Mouse (Mus musculus): ENCODE results near the gene Ssr2. TPM values are rescaled to one million over a fixed set of nuclear protein-coding genes. Genes with fewer than 3 reads are reported as not detected.
A peak's percentile ranks its signal among the peaks of the same experiment; 100 is the strongest.

The Ssr2 gene
- polyA plus RNA-seq (2014; fragmentation: Nextera tagmentation; extraction: Ambion mirVana) = 184 and 201 TPM in 2 replicates

DNA sequence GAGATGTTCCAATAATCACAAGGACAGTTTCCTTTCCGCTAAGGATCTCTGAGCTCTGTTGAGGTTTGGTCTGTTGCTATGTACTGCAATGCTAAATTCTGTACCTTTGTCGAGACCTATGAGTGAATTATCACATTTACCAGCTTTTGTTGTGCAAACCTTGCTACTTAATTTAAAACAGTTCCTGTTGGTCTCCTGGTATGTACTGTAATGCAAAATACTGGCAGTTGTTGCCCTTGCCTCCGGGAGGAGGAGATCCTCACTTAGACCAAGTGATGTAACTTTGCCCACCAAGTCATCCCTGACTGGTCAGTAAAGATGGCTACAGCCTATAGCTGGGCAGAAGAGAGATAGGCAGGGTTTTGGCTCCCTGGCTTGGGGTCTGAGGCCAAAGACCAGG, at the start of gene Ssr2:
Ssr2 (plus strand) TSS at position 337 of the 400 bp plus-strand sequence.
- Histone ChIP-seq H3K4me3 (ENCODE audit: low read depth, low read length) (no peak within 1 kb of the TSS), H3K9ac (replicated peaks; ENCODE audit: low read length) (no peak within 1 kb of the TSS), H3K36me3 (replicated peaks; ENCODE audit: control insufficient read depth, insufficient read depth, low read depth, low read length) (no peaks in the 10 kb centered on the region), H3K9me3 (replicated peaks; ENCODE audit: control insufficient read depth, low read length) (no peaks in the 10 kb centered on the region), H3K4me1 (ENCODE audit: control insufficient read depth, insufficient read depth, low read length) (no peaks in the 10 kb centered on the region), H3K4me2 (ENCODE audit: low read depth, low read length) (no peak within 1 kb of the TSS), H3K27me3 (ENCODE audit: control insufficient read depth, insufficient read depth, low read length) (no peaks in the 10 kb centered on the region), H3K27ac (replicated peaks; ENCODE audit: low read depth, low read length) (no peak within 1 kb of the TSS)
- ATAC-seq (replicated peaks; ENCODE audit: insufficient number of reproducible peaks, low FRiP score, low TSS enrichment, low read depth) (no peak), DNase-seq (ENCODE audit: low spot score) (no peak)
- 89% methylated on average over 3 of the region's 3 CpGs for WGBS

- H3K4me2 ChIP-seq (ENCODE audit: low read depth, low read length) = no peak overlapping the region
- no peaks in the 10 kb centered on the region for H3K27me3 ChIP-seq (ENCODE audit: control insufficient read depth, insufficient read depth, low read length)
- H3K36me3 ChIP-seq (replicated peaks; ENCODE audit: control insufficient read depth, insufficient read depth, low read depth, low read length) = peaks cover 3% of the 10 kb centered on the region
- ATAC-seq (replicated peaks; ENCODE audit: insufficient number of reproducible peaks, low FRiP score, low TSS enrichment, low read depth) = peak; percentile 54
- WGBS = 31% methylated on average over 17 of the region's 17 CpGs
- no peaks in the 10 kb centered on the region for H3K9me3 ChIP-seq (replicated peaks; ENCODE audit: control insufficient read depth, low read length)
- H3K9ac ChIP-seq (replicated peaks; ENCODE audit: low read length) = no peak overlapping the region
- peak; percentile 95 for DNase-seq (ENCODE audit: low spot score)
- H3K27ac ChIP-seq (replicated peaks; ENCODE audit: low read depth, low read length) = no peak overlapping the region
- no peak overlapping the region for H3K4me3 ChIP-seq (ENCODE audit: low read depth, low read length)
- peaks cover 11% of the 10 kb centered on the region for H3K4me1 ChIP-seq (ENCODE audit: control insufficient read depth, insufficient read depth, low read length)
These were observed 49.2 kb upstream of the Ssr2 start for GRCm38 (mm10) chr3:88526157-88527131.

- WGBS = 25% methylated on average over 8 of the region's 8 CpGs
- peak overlapping the region; percentile 29 for H3K4me2 ChIP-seq (ENCODE audit: low read depth, low read length)
- peaks cover 11% of the 10 kb centered on the region for H3K4me1 ChIP-seq (ENCODE audit: control insufficient read depth, insufficient read depth, low read length)
- DNase-seq (ENCODE audit: low spot score) (no peak), ATAC-seq (replicated peaks; ENCODE audit: insufficient number of reproducible peaks, low FRiP score, low TSS enrichment, low read depth) (no peak)
- H3K9me3 ChIP-seq (replicated peaks; ENCODE audit: control insufficient read depth, low read length) = no peaks in the 10 kb centered on the region
- H3K27ac ChIP-seq (replicated peaks; ENCODE audit: low read depth, low read length) = peak overlapping the region; percentile 25; the same call in 1 of the 2 replicates
- H3K9ac ChIP-seq (replicated peaks; ENCODE audit: low read length) = peak overlapping the region; percentile 46
- peaks cover 3% of the 10 kb centered on the region for H3K36me3 ChIP-seq (replicated peaks; ENCODE audit: control insufficient read depth, insufficient read depth, low read depth, low read length)
- no peak overlapping the region for H3K4me3 ChIP-seq (ENCODE audit: low read depth, low read length)
- H3K27me3 ChIP-seq (ENCODE audit: control insufficient read depth, insufficient read depth, low read length) = no peaks in the 10 kb centered on the region
These were observed 48.1 kb upstream of the Ssr2 start for GRCm38 (mm10) chr3:88527565-88527964.

DNA sequence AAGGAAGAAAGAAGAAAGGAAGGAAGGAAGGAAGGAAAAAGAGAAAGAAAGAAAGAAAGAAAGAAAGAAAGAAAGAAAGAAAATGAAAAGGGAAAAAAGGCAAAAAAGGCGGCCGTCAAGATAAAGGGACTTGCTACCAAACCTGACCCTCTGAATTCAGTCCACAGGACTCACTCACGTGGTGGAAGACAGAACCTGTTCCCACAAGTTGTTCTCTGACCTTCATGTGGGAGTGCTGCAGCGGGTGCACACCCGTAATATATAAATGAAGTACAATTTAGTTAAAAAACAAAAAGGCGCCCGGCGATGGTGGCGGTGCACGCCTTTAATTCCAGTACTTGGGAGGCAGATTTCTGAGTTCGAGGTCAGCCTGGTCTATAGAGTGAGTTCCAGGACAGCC, 47.0 kb upstream of the Ssr2 start:
- peaks cover 3% of the 10 kb centered on the region for H3K36me3 ChIP-seq (replicated peaks; ENCODE audit: control insufficient read depth, insufficient read depth, low read depth, low read length)
- H3K9ac ChIP-seq (replicated peaks; ENCODE audit: low read length) = no peak overlapping the region
- WGBS = 83% methylated on average over 11 of the region's 11 CpGs
- no peaks in the 10 kb centered on the region for H3K9me3 ChIP-seq (replicated peaks; ENCODE audit: control insufficient read depth, low read length)
- H3K4me2 ChIP-seq (ENCODE audit: low read depth, low read length) = no peak overlapping the region
- peaks cover 11% of the 10 kb centered on the region for H3K4me1 ChIP-seq (ENCODE audit: control insufficient read depth, insufficient read depth, low read length)
- H3K27ac ChIP-seq (replicated peaks; ENCODE audit: low read depth, low read length) = no peak overlapping the region
- no peak for ATAC-seq (replicated peaks; ENCODE audit: insufficient number of reproducible peaks, low FRiP score, low TSS enrichment, low read depth)
- H3K27me3 ChIP-seq (ENCODE audit: control insufficient read depth, insufficient read depth, low read length) = no peaks in the 10 kb centered on the region
- no peak overlapping the region for H3K4me3 ChIP-seq (ENCODE audit: low read depth, low read length)
- no peak for DNase-seq (ENCODE audit: low spot score)

GRCm38 (mm10) chr3:88529204-88530000, 46.3 kb upstream of the Ssr2 start:
- H3K9me3 ChIP-seq (replicated peaks; ENCODE audit: control insufficient read depth, low read length) = no peaks in the 10 kb centered on the region
- H3K4me1 ChIP-seq (ENCODE audit: control insufficient read depth, insufficient read depth, low read length) = peaks cover 11% of the 10 kb centered on the region
- no peaks in the 10 kb centered on the region for H3K27me3 ChIP-seq (ENCODE audit: control insufficient read depth, insufficient read depth, low read length)
- WGBS = 20% methylated on average over 7 of the region's 7 CpGs
- H3K9ac ChIP-seq (replicated peaks; ENCODE audit: low read length) = peak overlapping the region; percentile 18
- peak overlapping the region; percentile 88 for H3K4me3 ChIP-seq (ENCODE audit: low read depth, low read length)
- ATAC-seq (replicated peaks; ENCODE audit: insufficient number of reproducible peaks, low FRiP score, low TSS enrichment, low read depth) = no peak
- no peak for DNase-seq (ENCODE audit: low spot score)
- peak overlapping the region; percentile 75 for H3K4me2 ChIP-seq (ENCODE audit: low read depth, low read length)
- H3K36me3 ChIP-seq (replicated peaks; ENCODE audit: control insufficient read depth, insufficient read depth, low read depth, low read length) = peaks cover 3% of the 10 kb centered on the region
- H3K27ac ChIP-seq (replicated peaks; ENCODE audit: low read depth, low read length) = peak overlapping the region; percentile 97; the same call in 1 of the 2 replicates

- Histone ChIP-seq H3K27ac (replicated peaks; ENCODE audit: low read depth, low read length) (peak overlapping the region; percentile 97), H3K4me3 (ENCODE audit: low read depth, low read length) (peak overlapping the region; percentile 88), H3K4me2 (ENCODE audit: low read depth, low read length) (peak overlapping the region; percentile 75), H3K4me1 (ENCODE audit: control insufficient read depth, insufficient read depth, low read length) (peaks cover 17% of the 10 kb centered on the region), H3K9ac (replicated peaks; ENCODE audit: low read length) (peak overlapping the region; percentile 18), H3K27me3 (ENCODE audit: control insufficient read depth, insufficient read depth, low read length) (no peaks in the 10 kb centered on the region), H3K9me3 (replicated peaks; ENCODE audit: control insufficient read depth, low read length) (no peaks in the 10 kb centered on the region), H3K36me3 (replicated peaks; ENCODE audit: control insufficient read depth, insufficient read depth, low read depth, low read length) (no peaks in the 10 kb centered on the region; the same call in 1 of the 2 replicates)
- 3% methylated on average over 11 of the region's 11 CpGs for WGBS
- DNase-seq (ENCODE audit: low spot score) = peak; percentile 47
- no peak for ATAC-seq (replicated peaks; ENCODE audit: insufficient number of reproducible peaks, low FRiP score, low TSS enrichment, low read depth)
These were observed 45.4 kb upstream of the Ssr2 start for GRCm38 (mm10) chr3:88530082-88530864.

DNA sequence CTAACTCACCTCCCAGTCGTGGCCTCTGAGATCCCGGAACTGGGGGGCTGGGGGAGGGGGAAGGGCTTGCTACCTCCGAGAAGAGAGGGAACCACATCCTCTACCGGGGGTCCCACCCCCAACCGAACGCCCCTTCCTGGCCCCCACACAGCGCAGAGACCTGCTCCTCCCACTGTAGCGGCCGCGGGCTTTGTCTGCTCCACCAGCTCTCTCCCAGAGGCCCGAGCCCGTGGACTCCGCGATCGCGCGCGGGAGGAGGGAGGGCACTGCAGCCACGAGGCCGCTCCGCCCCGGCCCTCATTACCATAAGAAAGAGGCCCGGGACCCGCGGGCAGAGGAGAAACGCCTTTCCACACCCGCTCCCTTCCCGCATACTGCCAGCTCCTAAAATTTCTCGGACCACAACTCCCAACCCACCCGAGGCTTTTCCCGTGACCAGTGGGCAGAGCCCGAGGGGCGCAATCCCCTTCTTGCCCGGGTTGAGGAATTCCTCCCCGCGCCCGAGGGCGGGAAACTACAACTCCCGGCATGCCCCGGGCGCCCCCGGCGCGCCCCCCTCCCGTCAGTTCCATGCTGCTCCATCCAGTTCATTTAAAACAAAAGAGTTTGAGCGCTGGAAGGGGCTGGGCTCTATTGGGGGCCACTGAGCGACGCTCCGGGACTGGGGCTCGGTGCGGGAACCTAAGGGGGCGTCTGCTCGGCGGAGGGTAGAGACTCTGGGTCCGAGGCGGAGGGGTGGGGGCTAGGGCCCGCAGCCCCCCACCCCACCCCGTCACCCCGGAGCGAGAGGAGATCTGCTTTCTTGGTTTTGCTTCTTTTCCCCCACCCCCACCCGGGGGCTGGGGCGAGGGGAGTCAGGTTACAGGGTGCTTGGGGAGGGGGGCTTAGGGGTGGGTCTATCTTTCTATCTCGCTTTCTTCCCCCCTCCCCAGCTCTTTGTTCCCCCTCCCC, 44.1 kb upstream of the Ssr2 start:
- Histone ChIP-seq H3K4me2 (ENCODE audit: low read depth, low read length) (peak overlapping the region; percentile 75), H3K9ac (replicated peaks; ENCODE audit: low read length) (peak overlapping the region; percentile 100), H3K4me3 (ENCODE audit: low read depth, low read length) (peak overlapping the region; percentile 88), H3K9me3 (replicated peaks; ENCODE audit: control insufficient read depth, low read length) (no peaks in the 10 kb centered on the region), H3K27ac (replicated peaks; ENCODE audit: low read depth, low read length) (peak overlapping the region; percentile 97), H3K27me3 (ENCODE audit: control insufficient read depth, insufficient read depth, low read length) (no peaks in the 10 kb centered on the region), H3K36me3 (replicated peaks; ENCODE audit: control insufficient read depth, insufficient read depth, low read depth, low read length) (peaks cover 3% of the 10 kb centered on the region), H3K4me1 (ENCODE audit: control insufficient read depth, insufficient read depth, low read length) (peaks cover 29% of the 10 kb centered on the region)
- peak; percentile 93 for DNase-seq (ENCODE audit: low spot score)
- ATAC-seq (replicated peaks; ENCODE audit: insufficient number of reproducible peaks, low FRiP score, low TSS enrichment, low read depth) = peak; percentile 82
- WGBS = 0% methylated on average over 53 of the region's 63 CpGs
